Mouse (Mus musculus) liver, postnatal 0 days (tissue): Measurements from ENCODE around the gene 1700056E22Rik.

ENCODE experiments used
- CTCF ChIP-seq: sonication (generic); IDR thresholded peaks from 2 replicates; pipeline ENCODE4 v1.5.1; 2016; ENCODE audit warnings: antibody characterized with exemption, low read depth
- EP300 ChIP-seq: IDR thresholded peaks from 2 replicates; pipeline ENCODE4 v1.6.1; 2016; ENCODE audit warnings: antibody characterized with exemption, low read depth, mild to moderate bottlenecking

DNA sequence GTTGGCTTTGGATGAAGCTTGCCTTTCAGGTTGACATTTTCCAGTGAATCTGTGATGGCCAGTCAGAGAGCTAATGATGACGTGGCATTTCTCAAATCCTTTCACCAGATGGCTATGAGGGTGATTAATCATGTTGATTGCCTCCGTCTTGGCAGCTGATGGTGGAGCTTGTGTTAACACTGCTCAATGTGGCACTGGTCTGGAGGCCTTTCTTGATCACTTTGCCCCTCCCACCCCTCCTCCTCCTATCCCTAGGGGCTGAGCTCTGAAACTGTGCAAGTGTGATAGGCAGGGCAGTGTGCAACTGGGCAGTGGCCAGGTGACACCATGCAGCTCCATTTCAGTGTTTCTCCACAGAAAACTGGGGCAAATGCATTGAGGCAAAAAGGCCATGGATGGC lies 29.8 kb downstream of the 1700056E22Rik start:
- TF ChIP-seq CTCF = no peak
- TF ChIP-seq EP300 = no peak
